Mouse (Mus musculus) bone marrow macrophage, adult 2 months (primary cell): ENCODE data around the gene Atl1.

ENCODE experiments used
- CTCF ChIP-seq: IDR thresholded peaks from 2 replicates; pipeline ENCODE4 v1.5.1; 2012; ENCODE audit warnings: low read depth, mild to moderate bottlenecking, low read length, moderate library complexity
- POLR2A ChIP-seq: IDR thresholded peaks from 2 replicates; pipeline ENCODE4 v1.6.1; 2012; ENCODE audit warnings: mild to moderate bottlenecking, low read depth, low read length, borderline replicate concordance

DNA sequence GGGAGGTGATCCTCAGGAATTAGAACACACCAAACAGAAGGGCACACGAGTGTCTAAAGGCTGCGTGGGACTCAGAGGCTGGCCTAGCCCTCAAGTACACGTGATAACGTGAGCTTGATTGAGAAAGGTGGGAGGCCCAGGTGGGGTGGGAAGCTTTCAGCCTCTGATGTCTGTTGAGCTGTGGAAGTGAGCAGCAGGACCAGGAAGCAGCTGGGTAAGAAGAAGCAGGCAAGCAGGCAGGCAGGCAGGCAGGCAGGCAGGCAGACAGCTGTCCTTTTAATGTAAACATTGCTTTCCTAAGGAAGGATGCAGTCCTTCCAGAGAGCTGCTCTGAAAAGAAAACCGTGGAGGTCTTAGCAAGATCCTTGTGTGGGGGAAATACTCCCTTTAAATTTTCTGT, 1.9 kb upstream of the Atl1 start:
- TF ChIP-seq CTCF, result no peak
- TF ChIP-seq POLR2A, result no peak
